Mouse (Mus musculus) embryonic facial prominence, embryonic 12.5 days (tissue): Measurements from ENCODE around the gene Ambra1. TPM values are rescaled to one million over a fixed set of nuclear protein-coding genes. Genes with fewer than 3 reads are reported as not detected.
A peak's percentile ranks its signal among the peaks of the same experiment; 100 is the strongest.

Experiments
- ATAC-seq: fragments of 200-750 bp; cut with Nextera tagmentation; 2 replicates; pipeline ENCODE4 v1.8.0; 2017; ENCODE audit not compliant: insufficient number of reproducible peaks, insufficient read depth, low FRiP score, low TSS enrichment
- H3K27ac ChIP-seq: fragments of 300-500 bp; sonication (generic); 2 replicates; pipeline ENCODE4 v1.5.1; 2016; ENCODE audit warnings: mild to moderate bottlenecking
- H3K27me3 ChIP-seq: fragments of 300-500 bp; sonication (generic); 2 replicates; pipeline ENCODE4 v1.6.1; 2016; ENCODE audit warnings: mild to moderate bottlenecking, moderate library complexity
- H3K36me3 ChIP-seq: fragments of 300-500 bp; sonication (generic); 2 replicates; pipeline ENCODE4 v1.6.1; 2016; ENCODE audit warnings: mild to moderate bottlenecking
- H3K4me1 ChIP-seq: fragments of 300-500 bp; sonication (generic); 2 replicates; pipeline ENCODE4 v1.6.1; 2016
- H3K4me2 ChIP-seq: fragments of 300-500 bp; sonication (generic); replicated peaks from 2 replicates; pipeline ENCODE4 v1.6.1; 2016; ENCODE audit warnings: mild to moderate bottlenecking, moderate library complexity
- H3K4me3 ChIP-seq: fragments of 300-500 bp; sonication (generic); 2 replicates; pipeline ENCODE4 v1.5.1; 2016; ENCODE audit warnings: mild to moderate bottlenecking
- H3K9ac ChIP-seq: fragments of 300-500 bp; sonication (generic); 2 replicates; pipeline ENCODE4 v1.6.1; 2016; ENCODE audit warnings: mild to moderate bottlenecking, moderate library complexity
- H3K9me3 ChIP-seq: fragments of 300-500 bp; sonication (generic); 2 replicates; pipeline ENCODE4 v1.6.1; 2016; ENCODE audit warnings: mild to moderate bottlenecking, moderate library complexity
- WGBS: fragments of 180-500 bp; shearing (Covaris S2); methylation state at CpG from one replicate; pipeline ENCODE4 v1.1.7; 2016; 5-methylcytosine and 5-hydroxymethylcytosine counted together
- polyA plus RNA-seq: library from polyadenylated mRNA; unstranded; fragments of >200 nt; fragmentation: Nextera tagmentation; extraction: Ambion mirVana; gene quantifications from 2 replicates; pipeline ENCODE4 v1.2.1, GENCODE M21; 2016

Gene Ambra1
- 21.9 and 22.2 TPM in 2 replicates for polyA plus RNA-seq

DNA sequence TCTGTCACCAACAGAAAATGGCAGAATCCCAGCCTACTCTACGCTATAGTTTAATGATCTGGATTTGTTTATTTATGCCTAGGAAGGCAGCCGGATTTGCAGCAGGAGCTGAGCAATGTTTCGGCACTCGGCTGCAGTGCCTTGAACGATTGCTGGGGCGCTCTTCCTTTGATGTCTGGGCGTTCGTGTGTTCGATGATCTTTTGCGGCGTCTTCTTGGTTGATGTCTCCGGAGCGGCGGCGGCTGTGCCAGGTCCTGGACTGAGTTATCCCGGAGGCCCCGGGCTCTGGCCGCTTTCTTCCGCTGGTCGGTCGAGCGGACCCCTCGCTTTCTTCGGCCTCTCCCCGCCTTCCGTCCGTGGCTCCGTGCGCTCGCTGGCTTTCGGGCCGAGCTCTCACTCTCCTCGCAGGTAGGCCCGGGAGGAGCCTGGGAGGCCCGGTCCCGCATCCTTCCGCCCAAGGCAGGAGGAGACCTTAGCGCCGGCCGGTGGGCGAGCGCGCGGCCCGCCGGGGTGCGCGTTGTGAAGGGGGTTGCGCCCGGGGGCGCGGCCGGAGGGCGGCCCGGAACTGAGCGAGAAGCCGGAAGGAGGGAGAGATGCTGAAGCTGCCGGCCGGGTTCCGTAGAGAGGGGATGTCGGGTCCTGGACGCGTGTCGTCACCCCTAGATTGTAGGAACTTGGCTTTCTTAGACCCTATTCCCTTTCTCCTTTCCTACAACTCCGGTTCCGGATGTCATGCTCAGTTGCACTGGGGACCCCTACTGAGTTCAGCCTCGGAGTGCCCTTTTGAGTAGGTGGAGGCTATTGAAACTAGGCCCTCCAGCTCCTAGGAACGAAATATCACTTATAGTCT, at the start of gene Ambra1:
Gene Ambra1, plus strand, starts transcription at position 164 of the 851 bp plus-strand sequence.
- peak within 1 kb of the TSS; percentile 91 for H3K27ac ChIP-seq
- H3K4me1 ChIP-seq = 0 out of 2 replicates have a peak, but pooled peaks cover 3% of the 10 kb centered on the region
- H3K36me3 ChIP-seq = no peaks in the 10 kb centered on the region
- under 1% methylated on average over 68 of the region's 68 CpGs for WGBS
- ATAC-seq = peak; percentile 84
- peak within 1 kb of the TSS; percentile 54 for H3K4me2 ChIP-seq
- H3K27me3 ChIP-seq = no peaks in the 10 kb centered on the region
- no peaks in the 10 kb centered on the region for H3K9me3 ChIP-seq
- peak within 1 kb of the TSS; percentile 91 for H3K9ac ChIP-seq
- peak within 1 kb of the TSS; percentile 95 for H3K4me3 ChIP-seq

DNA sequence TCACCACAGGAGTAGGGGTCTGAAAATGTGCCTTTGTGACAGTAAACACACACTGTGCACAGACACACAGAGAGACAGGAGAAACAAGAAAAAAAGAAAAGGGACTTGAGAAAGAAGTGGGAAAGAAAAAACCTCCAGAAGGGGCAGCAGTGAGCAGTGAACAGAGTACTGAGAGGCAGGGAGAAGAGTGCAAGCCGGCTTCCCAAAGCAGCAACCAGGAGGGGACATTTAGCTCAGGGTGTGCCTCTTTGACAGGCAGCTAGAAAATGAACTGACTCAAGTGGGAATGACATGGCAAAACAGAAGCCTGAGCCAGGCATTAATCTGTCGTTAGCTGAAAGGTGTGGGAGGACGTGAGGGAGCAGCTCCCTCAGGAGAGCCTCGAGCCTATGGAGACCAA, 47.1 kb upstream of the Ambra1 start:
- H3K9me3 ChIP-seq = no peaks in the 10 kb centered on the region
- H3K4me1 ChIP-seq = no peaks in the 10 kb centered on the region
- H3K27ac ChIP-seq = no peak overlapping the region
- H3K4me2 ChIP-seq = no peak overlapping the region
- WGBS = 63% methylated on average over 4 of the region's 4 CpGs
- ATAC-seq = no peak
- no peak overlapping the region for H3K9ac ChIP-seq
- H3K4me3 ChIP-seq = no peak overlapping the region
- H3K36me3 ChIP-seq = peaks cover 81% of the 10 kb centered on the region
- H3K27me3 ChIP-seq = no peaks in the 10 kb centered on the region

DNA sequence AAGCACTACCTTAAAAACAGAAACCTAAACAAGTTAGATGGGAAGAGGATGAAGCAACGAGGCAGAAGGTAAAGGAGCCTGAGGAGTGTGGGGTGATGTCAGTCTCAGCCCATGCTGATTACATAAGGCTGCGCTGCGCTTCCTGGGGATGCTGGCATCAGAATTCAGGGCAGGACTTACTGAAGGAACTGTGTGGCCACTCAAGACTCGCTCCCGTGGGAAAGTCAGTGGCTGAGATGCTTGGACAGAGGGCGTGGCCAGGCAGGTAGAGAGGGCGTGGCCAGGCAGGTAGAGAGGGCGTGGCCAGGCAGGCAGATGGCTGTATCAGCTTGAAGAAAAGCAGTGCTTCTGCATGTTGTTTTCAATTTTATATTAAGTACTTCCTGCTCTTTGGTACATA, 46.0 kb upstream of the Ambra1 start:
- H3K27ac ChIP-seq = no peak overlapping the region
- H3K4me1 ChIP-seq = no peaks in the 10 kb centered on the region
- H3K4me2 ChIP-seq = no peak overlapping the region
- ATAC-seq = no peak
- no peak overlapping the region for H3K4me3 ChIP-seq
- H3K9ac ChIP-seq = no peak overlapping the region
- no peaks in the 10 kb centered on the region for H3K27me3 ChIP-seq
- no peaks in the 10 kb centered on the region for H3K9me3 ChIP-seq
- H3K36me3 ChIP-seq = peaks cover 78% of the 10 kb centered on the region
- 79% methylated on average over 8 of the region's 8 CpGs for WGBS

DNA sequence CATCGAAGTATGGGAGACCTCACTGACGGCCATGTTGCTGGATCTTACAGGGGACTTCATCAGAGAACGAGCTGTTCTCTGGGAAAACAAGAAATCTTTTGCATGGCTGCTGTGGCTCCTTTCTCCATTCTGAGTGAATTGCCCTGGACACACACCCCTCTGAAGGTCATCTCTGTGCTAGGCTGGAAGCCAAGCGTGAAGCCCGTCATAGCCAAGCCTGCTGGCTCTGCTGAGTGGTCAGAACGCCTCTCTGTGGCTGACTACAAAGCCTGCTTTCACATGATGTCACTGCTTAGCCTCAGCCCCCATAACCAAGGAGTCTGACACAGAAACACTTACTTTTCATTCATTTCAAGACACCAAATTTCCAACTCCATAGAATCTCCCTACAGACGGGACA, 40.5 kb upstream of the Ambra1 start:
- ATAC-seq = no peak
- peaks cover 48% of the 10 kb centered on the region for H3K36me3 ChIP-seq
- 75% methylated on average over 7 of the region's 7 CpGs for WGBS

DNA sequence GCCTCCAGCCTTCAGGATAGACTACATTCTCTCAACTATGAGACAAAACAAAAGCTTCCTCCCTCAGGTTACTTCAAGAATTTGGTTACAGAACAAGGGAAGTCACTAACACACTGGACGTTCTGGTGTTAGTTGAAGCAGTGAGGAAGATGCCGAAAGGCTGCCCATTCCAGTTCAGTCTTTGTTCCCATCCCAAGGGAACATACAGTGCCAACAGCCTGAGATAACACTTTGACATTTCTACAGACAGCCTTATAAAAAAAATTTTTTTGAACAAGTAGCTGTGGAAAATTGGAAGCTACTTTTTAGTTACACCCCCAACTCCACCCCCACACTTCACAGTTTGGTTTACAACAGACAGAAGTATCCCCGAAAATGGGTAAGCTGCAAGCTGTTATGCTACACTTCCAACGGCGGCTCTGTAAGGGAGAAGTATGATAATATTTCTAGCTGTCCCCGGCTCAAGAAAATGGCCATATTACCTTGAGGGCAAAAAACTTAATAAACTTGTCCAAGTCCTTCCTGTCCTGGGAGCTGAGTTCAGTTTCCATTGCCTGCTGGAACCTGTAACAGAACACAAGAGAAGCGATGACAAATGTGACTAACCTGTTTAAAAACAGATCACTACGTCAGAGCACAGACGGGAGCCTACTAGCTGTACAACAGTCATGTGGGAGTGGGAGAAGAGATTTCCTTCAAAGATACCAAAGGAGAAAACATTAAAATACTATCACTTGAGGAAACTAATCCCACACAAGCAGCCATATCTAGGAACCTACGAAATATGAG, 34.3 kb upstream of the Ambra1 start:
- peaks cover 9% of the 10 kb centered on the region for H3K36me3 ChIP-seq
- no peaks in the 10 kb centered on the region for H3K4me1 ChIP-seq
- no peak overlapping the region for H3K9ac ChIP-seq
- no peak for ATAC-seq
- H3K4me2 ChIP-seq = no peak overlapping the region
- H3K4me3 ChIP-seq = no peak overlapping the region
- WGBS = 88% methylated on average over 10 of the region's 10 CpGs
- no peaks in the 10 kb centered on the region for H3K27me3 ChIP-seq
- H3K9me3 ChIP-seq = no peaks in the 10 kb centered on the region
- H3K27ac ChIP-seq = no peak overlapping the region

More for the DNA sequence above, 40.5 kb upstream of the Ambra1 start:
- H3K4me2 ChIP-seq = no peak overlapping the region
- H3K27ac ChIP-seq = no peak overlapping the region
- no peak overlapping the region for H3K4me3 ChIP-seq
- H3K4me1 ChIP-seq = no peaks in the 10 kb centered on the region
- H3K27me3 ChIP-seq = no peaks in the 10 kb centered on the region
- H3K9ac ChIP-seq = no peak overlapping the region
- H3K9me3 ChIP-seq = no peaks in the 10 kb centered on the region

DNA sequence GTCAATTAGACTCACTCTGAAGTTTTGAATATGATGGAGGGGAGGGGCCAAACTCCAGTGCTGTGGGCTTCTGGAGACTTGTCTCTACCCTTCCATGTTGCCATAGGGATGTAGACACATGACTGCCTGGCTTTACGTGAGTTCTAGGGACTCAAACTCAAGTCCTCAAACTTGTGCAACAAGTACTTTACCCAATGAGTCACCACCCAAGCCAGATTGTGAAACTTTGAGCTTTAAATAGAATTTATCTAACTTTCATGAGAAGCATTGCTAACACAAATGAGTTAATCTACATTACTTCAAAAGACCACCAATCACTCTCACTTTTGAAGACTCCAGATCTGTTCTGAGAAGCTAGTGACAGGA, 33.7 kb upstream of the Ambra1 start:
- Histone ChIP-seq H3K9me3 (no peaks in the 10 kb centered on the region), H3K9ac (no peak overlapping the region), H3K4me3 (no peak overlapping the region), H3K4me1 (no peaks in the 10 kb centered on the region), H3K4me2 (no peak overlapping the region), H3K27me3 (no peaks in the 10 kb centered on the region), H3K36me3 (peaks cover 9% of the 10 kb centered on the region), H3K27ac (no peak overlapping the region)
- WGBS = 79% methylated on average over 1 of the region's 1 CpGs
- no peak for ATAC-seq

DNA sequence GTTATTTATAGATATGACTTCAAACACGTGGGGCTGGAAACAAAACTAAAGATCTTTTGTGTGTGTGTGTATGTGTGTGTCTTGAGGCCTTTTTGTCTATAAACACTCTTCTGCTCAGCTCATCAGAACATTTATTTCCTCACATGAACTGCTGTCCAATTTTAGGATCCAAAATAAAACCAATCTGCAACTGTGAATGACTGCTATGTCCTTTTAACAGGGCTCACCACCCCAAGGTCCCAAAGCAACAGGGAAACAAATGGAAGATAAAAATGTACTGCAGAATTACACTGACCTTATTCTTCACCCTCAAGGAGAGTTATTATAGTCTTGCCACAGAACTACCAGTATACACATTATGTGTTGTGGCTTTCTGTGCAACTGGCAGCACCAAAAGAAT, 30.7 kb upstream of the Ambra1 start:
- Histone ChIP-seq H3K4me2 (no peak overlapping the region), H3K27me3 (no peaks in the 10 kb centered on the region), H3K4me3 (no peak overlapping the region), H3K27ac (no peak overlapping the region), H3K4me1 (no peaks in the 10 kb centered on the region), H3K9ac (no peak overlapping the region), H3K36me3 (0 out of 2 replicates have a peak, but pooled peaks cover 2% of the 10 kb centered on the region), H3K9me3 (no peaks in the 10 kb centered on the region)
- WGBS = 84% methylated on average over 1 of the region's 1 CpGs
- no peak for ATAC-seq

DNA sequence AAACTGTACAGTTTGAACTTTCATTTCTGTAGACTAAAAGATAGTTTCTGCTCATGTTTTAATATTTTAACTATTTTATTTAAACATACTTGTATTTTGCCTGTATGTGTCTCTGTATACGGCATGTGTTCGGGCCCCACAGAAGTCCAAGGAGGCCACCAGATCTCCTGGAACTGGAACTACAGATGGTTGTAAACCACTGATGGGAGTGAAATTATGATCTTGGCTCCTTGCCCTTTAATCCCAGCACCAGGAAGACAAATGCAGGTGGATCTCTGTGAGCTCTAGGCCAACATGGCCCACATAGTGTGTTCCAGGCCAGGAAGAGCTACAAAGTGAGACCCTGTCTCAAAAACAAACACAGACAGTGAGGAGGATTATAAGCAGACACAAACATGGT, 28.6 kb upstream of the Ambra1 start:
- no peaks in the 10 kb centered on the region for H3K36me3 ChIP-seq
- H3K9ac ChIP-seq = no peak overlapping the region
- WGBS = 99% methylated on average over 2 of the region's 2 CpGs
- H3K4me1 ChIP-seq = no peaks in the 10 kb centered on the region
- H3K4me3 ChIP-seq = no peak overlapping the region
- no peak for ATAC-seq
- no peaks in the 10 kb centered on the region for H3K9me3 ChIP-seq
- no peaks in the 10 kb centered on the region for H3K27me3 ChIP-seq
- no peak overlapping the region for H3K27ac ChIP-seq
- no peak overlapping the region for H3K4me2 ChIP-seq

DNA sequence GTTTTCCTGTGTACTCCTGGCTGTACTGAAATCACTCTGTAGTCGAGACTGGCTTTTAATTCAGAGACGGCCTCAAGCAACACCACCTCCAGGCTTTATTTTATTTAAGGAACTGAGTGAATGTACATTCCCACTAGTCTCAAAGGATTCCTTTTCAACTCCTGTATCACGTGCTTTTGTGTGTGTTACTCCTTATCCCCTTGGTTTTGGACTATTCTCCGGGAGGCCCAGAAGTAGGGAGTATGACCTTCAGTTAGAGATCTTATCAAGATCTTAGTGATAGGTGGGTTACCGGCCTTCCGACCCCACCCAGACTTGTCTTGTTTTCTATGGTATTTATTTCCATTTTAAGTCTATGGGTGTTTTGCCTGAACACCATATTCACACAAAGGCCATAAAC, 24.2 kb upstream of the Ambra1 start:
- Histone ChIP-seq H3K9me3 (no peaks in the 10 kb centered on the region), H3K4me3 (no peak overlapping the region), H3K4me2 (no peak overlapping the region), H3K27ac (no peak overlapping the region), H3K27me3 (no peaks in the 10 kb centered on the region), H3K36me3 (no peaks in the 10 kb centered on the region), H3K9ac (no peak overlapping the region), H3K4me1 (peaks cover 6% of the 10 kb centered on the region)
- ATAC-seq = no peak
- WGBS = 83% methylated on average over 6 of the region's 6 CpGs

DNA sequence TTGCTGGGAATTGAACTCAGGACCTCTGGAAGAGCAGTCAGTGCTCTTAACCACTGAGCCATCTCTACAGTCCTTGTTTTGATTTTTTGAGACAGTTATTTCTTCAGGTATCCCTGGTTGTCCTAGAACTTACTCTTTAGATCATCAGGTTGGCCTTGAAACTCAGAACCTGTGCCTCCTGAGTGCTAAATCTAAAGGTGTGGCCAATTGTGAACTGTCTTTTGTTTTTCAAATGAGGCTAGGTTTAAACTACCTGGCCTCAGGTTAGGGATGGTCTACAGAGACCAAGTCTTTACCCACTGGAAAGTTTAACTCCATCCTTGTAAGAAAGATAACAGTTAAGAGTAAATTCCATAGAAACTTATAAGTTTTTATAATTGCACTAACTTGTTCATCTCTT, 23.5 kb upstream of the Ambra1 start:
- no peak overlapping the region for H3K9ac ChIP-seq
- no peak overlapping the region for H3K4me2 ChIP-seq
- no peak overlapping the region for H3K27ac ChIP-seq
- H3K27me3 ChIP-seq = no peaks in the 10 kb centered on the region
- H3K36me3 ChIP-seq = no peaks in the 10 kb centered on the region
- no peak for ATAC-seq
- H3K9me3 ChIP-seq = no peaks in the 10 kb centered on the region
- H3K4me1 ChIP-seq = peaks cover 7% of the 10 kb centered on the region
- no peak overlapping the region for H3K4me3 ChIP-seq

DNA sequence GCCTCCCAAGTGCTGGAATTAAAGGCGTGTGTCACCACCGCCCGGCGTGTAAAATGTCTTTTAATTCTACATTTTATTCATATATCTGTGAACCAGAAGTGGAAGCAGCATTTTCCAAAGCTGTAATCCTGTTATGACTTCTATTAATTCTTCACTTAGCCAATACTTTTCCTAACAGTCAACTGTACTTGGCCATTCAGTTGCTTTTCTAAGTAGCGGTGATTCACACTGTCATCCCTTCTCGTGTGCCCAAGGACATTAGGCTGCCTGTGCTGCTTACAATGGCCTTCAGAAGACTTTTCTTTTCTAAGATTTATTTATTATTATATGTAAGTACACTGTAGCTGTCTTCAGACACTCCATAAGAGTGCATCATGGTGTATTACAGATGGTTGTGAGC, 21.6 kb upstream of the Ambra1 start:
- H3K9ac ChIP-seq = no peak overlapping the region
- no peak overlapping the region for H3K4me3 ChIP-seq
- H3K27me3 ChIP-seq = no peaks in the 10 kb centered on the region
- H3K4me2 ChIP-seq = no peak overlapping the region
- H3K9me3 ChIP-seq = no peaks in the 10 kb centered on the region
- no peak for ATAC-seq
- H3K36me3 ChIP-seq = no peaks in the 10 kb centered on the region
- H3K4me1 ChIP-seq = peaks cover 16% of the 10 kb centered on the region
- no peak overlapping the region for H3K27ac ChIP-seq
- whole genome bisulfite sequencing = 94% methylated on average over 6 of the region's 6 CpGs
